Mouse (Mus musculus): ENCODE results near the gene Atox1. TPM values are rescaled to one million over a fixed set of nuclear protein-coding genes. Genes with fewer than 3 reads are reported as not detected.

Gene Atox1
- polyA plus RNA-seq, 1 experiment from 2014 or later, result 507 TPM

Small RNA genes lying within 50 kb of the gene (microRNA-seq; reads per million reads assigned to microRNA genes)
- gene Mir7652, result not detected

Other genes starting within 250 kb of the Atox1 start
- 1.2 and 1.3 TPM in 2 replicates for gene Fat2, start 124.7 kb downstream of the Atox1 start, polyA plus RNA-seq (2014; fragmentation: Nextera tagmentation; extraction: Ambion mirVana)
- 1,638 and 1,722 TPM in 2 replicates for gene Sparc, start 38.1 kb downstream of the Atox1 start, polyA plus RNA-seq (2014; fragmentation: Nextera tagmentation; extraction: Ambion mirVana)
- gene G3bp1, start 8.4 kb upstream of the Atox1 start, polyA plus RNA-seq (2014; fragmentation: Nextera tagmentation; extraction: Ambion mirVana), result 162 and 177 TPM in 2 replicates
- not detected in 2 replicates for gene Glra1, start 147.0 kb upstream of the Atox1 start, polyA plus RNA-seq (2014; fragmentation: Nextera tagmentation; extraction: Ambion mirVana)